Mouse (Mus musculus): ENCODE data around the gene Itgb7.
A peak's percentile ranks its signal among the peaks of the same experiment; 100 is the strongest.

The Itgb7 gene

DNA sequence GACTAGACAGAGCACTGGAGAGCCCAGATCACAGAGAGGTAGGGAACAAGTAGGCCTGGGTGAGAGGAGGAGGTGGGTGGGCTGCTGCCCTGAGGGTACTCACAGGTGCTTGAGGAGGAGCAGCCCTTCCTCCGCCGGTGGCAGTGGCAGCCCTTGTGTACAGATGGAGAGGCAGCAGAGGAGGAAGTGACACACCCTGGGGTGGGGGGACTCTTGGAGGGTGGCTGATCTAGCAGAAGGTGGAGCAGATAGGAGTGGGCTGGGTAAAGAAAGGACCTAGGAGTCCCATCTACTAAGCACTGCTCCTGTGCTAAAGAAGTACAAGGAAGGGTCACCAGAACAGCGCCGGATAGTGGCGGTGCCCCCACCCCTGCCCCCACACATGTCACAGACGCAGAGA lies at the start of gene Itgb7:
Itgb7 (minus strand) TSS at position 197 of the 400 bp plus-strand sequence.
- DNase-seq (ENCODE audit: low spot score): no peak

DNA sequence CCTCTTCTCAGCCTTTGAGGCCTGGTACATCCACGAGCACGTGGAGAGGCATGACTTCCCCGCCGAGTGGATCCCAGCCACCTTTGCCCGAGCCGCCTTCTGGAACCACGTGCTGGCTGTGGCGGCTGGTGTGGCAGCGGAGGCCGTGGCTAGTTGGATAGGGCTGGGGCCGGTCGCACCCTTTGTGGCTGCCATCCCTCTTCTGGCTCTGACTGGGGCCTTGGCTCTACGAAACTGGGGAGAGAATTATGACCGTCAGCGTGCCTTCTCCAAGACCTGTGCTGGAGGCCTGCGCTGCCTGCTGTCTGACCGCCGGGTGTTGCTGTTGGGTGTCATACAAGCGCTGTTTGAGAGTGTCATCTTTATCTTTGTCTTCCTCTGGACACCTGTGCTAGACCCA lies 48.9 kb upstream of the Itgb7 start:
- DNase-seq (ENCODE audit: low spot score): no peak

DNA sequence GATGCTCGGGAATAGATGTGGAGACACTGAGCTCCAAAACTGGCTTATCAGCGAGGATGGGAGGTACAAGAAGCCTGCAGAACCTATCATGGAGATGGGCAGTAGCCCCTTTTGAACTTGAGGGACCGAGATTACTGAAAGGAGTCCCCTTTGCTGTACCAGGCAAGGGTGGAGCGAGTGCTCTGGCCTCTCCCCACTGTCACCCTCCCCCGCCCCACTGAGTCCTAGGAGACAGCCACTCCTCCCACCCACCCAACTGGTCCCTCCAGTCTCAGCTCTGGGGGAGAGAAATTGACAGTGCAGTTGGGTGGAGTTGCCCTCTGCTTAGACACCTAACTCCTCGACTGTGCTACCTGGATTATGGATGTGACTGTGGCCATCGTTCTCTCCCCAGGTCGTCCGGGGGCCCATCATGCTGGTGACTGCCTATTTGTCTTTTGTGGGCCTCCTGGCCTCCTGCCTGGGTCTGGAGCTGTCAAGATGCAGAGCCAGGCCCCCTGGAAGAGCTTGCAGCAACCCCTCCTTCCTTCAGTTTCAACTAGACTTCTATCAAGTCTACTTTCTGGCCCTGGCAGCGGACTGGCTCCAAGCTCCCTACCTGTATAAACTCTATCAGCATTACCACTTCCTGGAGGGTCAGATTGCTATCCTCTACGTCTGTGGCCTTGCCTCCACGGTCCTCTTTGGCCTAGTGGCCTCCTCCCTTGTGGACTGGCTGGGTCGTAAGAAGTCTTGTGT lies 48.2 kb upstream of the Itgb7 start:
- DNase-seq (ENCODE audit: low spot score): no peak

DNA sequence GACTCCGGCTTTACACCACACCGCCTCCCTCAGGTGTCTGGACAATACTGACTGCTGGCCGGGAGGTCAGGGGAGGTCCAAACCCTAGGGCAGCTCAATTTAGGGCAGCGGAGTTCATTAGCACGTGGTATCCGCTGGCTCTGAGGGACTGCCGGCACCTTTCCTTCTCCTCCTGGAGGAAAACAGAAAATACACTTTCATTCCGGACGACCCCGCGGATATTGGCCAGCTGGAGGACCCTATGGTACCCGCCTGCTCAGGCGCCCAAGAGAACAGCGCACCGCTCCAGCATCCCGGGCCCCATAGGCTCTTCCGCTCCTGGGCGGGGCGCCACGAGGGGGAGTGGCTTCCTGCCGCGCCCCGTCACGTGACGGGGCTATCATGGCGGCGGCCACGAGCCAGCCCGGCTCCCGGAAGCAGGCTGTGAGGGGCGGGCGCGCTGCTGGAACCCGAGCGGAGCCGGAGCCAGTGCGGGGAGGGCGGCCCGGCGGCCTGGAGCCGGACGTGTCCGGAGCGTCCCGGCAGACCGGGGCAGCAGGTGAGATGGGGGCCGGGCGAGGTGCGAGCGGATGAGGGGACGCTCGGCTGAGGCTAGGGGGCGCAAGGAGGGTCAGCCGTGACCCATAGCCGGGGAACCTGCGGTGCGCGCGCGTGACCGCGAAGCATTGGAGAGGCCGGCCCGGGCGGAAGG lies 47.5 kb upstream of the Itgb7 start, which contains the start of gene Mfsd5:
Mfsd5 (plus strand) TSS at position 363 of the 691 bp plus-strand sequence.
- DNase-seq (ENCODE audit: low spot score): peak; percentile 97

DNA sequence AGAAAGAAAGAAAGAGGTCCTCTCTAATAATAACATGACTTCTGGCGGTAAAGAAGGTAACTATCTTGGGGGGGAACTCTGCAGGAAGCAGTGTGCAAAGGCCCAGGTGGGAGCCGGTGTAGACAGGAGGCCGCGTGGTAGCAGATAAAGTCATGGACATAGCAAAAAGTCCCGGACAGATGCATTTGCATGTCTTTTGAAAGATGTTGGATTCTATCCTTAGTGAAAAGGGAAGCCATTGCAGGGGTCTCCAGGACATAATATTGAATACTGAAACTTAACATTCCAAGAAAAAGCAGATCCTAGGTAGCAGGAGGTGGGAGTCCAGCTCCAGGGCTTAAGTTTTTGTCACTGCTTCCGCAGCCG lies 47.0 kb upstream of the Itgb7 start:
- no peak for DNase-seq (ENCODE audit: low spot score)

DNA sequence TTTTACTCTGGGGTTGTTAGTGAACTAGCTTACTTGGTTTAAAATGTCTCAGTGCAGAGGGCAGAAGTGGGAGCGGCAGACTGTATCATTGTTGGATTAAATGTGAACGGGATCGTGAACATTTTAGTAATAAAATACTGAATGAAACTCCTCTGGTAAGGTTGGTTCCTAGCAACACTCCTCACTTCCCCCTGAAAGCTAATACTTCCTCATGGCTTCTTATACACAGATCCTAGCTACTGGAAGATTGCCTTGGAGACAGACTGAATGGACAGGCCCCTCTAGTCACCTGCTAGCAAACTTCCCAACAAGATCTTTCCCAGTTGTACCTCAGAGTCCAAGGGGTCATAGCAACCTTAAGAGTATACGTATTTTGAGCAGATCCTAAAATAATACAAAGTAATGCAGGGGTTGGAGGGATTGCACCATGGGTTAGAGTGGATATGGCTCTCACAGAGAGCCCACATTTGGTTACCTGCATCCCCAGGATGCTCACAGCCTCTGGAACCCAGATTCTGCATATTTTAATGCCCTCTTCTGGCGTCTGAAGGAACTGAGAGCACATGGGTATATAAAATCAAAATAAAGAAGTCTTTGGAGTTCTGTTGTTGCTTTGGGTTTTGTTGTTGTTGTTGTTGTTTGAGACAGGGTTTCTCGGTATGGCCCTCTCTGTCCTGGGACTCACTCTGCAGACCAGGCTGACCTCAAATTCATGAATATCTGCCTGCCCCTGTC lies 42.4 kb upstream of the Itgb7 start:
- no peak for DNase-seq (ENCODE audit: low spot score)

DNA sequence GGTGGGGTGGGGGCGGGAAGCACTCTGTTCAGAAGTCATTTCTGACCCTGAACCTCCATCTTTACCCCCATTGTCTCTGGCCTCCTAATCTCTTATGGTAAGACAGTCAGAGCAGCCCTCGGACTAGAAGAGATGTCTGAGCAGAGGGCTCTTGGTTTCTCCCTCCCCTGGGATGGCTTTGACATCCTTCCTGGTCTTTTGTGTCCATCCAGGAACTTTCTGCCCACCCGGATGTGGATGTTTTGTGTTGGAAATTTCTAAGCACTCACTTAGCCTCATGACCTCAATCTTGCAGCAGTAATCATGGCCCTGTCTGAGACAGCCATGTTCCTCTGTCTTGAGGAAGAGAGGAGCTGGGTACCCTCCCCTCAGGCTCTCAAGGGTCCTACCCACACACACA lies 39.7 kb upstream of the Itgb7 start:
- DNase-seq (ENCODE audit: low spot score): no peak

DNA sequence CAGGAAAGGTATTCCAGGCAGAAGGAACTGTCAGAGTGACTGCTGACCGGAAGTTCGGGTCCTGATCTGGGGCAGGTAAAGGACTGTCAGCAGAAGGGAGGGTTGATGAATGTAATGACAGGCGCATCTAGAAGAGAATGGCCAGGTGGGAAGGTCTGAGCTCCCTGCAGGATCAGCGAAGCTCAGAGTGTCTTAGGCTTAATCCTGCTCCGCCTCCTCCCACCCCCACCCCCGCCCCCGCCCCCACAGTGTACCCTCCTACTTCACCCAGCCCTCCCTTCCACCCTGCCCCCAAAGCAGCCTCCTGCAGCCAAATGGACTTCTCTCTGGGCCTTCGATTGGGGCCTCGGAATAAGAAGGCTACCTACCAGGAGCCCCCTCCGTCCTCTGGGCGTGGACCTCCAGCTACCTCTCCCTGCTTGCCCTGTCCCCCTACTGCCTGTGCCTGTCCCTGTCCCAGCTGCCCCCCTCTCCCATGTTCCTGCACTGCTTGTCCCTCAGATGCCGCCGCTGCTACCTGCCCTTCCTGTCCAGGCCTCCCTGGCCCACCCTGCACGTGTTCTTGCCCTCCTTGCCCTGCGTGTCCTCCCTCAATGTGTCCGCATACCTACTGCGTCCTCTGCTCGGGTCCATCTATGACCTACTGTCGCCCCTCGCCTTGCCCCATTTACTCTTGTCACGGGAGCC lies 38.7 kb upstream of the Itgb7 start, which contains the start of gene Gm9918:
Gm9918 (plus strand) TSS at position 290 of the 687 bp plus-strand sequence.
- peak; percentile 42 for DNase-seq (ENCODE audit: low spot score)

DNA sequence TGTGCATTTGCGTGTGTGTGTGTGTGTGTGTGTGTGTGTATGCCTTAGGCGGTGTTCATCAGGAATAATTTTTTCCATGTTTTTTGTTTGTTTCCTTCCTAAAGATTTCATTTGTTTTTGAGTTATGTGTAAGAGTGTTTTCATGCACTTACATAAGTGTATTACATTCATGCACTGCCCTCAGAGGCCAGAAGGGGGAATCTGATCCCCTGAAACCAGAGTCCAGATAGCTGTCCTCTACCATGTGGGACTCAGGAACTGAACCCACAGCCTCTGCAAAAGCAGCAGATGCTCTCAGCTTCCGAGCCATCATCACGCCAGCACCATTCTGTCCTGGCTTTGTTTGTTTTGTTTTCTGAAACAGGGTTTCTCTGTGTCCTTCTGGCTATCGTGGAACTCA lies 33.8 kb upstream of the Itgb7 start:
- DNase-seq (ENCODE audit: low spot score): no peak

DNA sequence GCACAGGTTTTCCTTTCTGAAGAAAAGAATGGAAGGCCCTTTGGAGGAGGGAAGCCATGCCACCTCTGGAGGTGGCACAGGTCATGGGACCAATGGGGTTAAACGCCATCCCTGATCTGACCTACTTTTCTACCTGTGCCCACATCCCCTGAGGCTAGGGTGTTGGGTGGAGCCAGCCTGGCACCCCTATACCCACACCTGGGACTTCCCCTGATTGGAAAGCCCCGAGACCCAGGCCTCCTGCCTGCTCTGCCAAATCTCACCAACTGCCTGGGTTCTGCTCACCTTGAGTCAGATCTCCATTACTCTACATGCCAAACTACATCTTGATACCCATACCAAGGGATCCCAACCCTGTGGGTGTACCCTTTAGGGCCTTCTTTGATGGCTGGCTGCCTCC lies 31.3 kb upstream of the Itgb7 start:
- no peak for DNase-seq (ENCODE audit: low spot score)

DNA sequence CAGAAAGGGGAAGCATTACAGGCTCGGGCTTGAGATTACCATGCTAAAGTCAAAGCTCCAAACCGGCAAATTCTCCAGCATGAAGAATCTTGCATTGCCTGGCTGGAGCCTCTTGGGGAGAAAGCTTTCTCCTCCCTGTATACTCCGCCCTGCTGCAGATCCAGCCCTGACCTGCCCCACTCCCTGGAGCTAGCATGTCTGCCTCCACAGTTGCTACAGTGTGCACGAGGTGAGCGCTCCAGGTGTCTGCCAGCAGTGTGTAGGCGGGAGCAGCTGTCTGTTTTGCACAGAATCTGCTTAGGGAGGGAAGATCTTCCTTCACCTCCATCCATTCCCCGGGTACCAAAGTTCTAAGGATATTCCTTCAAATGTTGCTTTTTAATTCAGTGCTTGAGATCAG lies 30.8 kb upstream of the Itgb7 start:
- no peak for DNase-seq (ENCODE audit: low spot score)

DNA sequence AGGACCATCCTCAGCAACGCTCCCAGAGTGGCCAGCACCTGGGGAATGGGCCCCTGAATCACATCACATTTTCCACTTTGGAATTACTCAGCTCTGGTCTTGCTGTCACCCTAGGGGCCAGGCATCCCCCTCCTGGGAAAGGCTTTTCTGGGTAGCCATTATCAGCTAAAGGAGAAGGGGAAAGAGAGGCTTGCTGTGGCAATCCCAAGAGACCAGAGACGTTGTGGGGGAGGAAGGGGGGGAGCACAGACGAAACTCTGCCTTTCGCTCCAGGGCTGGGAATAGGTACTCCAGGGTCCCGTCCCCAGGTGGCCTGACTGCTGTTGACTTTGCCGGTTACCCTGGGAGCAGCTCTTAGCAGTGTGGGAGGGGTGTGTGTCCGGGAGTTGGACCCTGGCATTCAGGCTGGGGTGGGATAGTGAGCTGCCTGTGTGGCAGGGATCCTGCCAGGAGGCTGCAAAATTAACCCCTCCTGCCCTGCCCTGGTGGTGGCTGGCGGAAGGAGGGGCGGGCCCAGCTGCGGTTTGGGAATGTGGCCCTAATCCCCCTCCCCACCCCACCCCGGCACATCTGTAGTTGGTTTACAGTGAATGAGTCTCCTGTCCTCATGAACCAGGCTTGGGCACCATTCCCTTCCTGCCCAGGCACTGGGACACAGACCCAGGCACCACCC lies 27.0 kb upstream of the Itgb7 start:
- DNase-seq (ENCODE audit: low spot score): peak; percentile 64

DNA sequence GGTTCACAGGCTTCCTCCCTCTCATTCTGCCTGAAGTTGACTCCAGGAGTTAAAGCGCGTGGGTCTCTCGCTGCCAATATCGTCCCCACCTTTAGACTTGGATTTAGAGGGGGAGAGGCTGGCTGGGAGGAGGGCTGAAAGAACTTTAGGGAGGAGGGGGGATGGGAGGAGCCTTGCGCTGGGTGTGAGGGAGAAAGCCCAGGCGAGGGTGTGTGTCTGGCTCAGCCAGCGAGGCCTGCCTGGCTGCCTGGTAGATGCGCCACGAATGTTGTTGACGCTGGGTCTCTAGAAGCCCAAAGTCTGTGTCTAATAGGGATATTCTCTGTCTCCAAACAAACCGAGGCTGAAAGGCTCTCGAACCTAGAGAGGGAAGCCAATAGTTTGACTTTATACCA lies 26.3 kb upstream of the Itgb7 start:
- peak; percentile 84 for DNase-seq (ENCODE audit: low spot score)

DNA sequence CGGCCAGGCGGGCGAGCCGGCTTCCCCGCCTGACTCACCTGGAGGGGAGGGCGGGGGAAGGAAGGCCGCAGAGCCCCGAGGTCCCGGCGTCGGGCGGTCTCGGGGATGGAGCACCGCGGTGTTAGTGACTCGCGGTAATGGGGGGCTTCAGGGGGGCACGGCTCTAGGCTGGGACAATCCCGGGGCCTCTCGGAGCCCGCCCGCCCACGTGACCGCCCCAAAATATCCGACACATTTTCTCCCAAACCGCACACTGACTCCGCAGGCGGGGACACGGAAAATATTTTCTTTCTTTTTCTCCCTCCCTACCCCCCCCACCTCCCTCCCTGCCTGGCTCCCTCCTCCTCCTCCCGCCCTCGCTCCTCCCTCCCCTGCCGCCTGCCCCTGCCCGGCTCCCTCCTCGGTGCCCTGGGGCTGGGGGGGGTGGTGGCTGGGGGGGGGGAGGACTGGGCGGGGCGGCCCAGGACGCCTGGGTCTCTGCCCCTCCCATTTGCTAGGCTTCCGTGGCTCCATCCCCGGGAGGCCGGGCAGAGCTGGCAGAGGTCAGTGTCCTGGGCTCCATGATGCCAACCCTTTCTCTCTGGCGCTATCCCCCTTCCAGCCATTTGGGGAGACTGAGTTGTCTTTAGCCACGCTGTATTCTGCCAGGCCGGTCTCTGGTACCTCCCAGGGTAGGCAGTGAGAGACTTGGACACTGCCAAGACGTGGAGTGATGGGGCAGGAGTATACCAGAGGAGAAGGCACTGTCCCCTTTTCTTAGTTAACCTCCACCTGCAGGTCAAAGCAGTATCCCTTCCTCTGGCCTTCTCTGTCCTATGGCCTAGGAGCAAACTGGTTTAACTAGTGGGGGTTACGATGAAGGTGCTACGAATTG lies 25.7 kb upstream of the Itgb7 start, which contains the start of gene Rarg:
Rarg (minus strand) TSS at position 316 of the 874 bp plus-strand sequence.
- peak; percentile 91 for DNase-seq (ENCODE audit: low spot score)

DNA sequence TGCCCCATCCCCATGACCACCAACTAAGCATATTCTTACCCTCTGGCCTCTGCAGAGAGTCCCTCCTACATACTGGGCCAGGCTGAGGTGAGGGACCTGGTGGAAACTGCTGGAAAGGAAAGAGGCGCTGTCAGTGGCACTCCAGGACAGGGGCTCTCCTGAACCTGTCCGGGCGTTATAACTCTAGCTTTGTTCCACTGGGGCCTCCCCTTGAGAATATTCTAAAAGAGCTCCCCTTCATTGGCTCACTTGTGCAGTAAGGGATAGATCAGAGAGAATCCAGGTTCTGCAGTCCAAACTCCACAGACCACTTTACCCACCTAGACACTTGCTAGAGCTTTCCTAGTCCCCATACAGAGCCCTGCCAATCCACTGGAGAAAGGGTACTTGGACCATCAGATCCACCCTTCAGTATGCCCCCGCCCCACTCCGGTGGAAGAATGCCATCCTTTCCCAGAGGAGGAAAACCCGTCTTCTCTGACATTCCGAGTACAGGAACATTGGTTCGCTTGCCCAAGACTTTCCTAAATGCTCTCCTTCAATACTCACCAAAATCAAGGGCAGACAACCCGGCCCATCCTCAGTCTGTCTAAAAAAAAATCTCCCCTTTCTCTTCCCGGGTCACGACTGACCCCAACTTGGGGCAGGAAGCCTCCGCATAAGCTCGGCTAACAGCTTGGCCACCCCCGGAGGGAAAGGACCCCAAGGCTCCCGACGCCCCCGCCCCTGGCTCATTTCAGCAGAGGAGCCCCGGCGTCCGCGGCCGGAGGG lies 24.9 kb upstream of the Itgb7 start:
- DNase-seq (ENCODE audit: low spot score): peak; percentile 50

DNA sequence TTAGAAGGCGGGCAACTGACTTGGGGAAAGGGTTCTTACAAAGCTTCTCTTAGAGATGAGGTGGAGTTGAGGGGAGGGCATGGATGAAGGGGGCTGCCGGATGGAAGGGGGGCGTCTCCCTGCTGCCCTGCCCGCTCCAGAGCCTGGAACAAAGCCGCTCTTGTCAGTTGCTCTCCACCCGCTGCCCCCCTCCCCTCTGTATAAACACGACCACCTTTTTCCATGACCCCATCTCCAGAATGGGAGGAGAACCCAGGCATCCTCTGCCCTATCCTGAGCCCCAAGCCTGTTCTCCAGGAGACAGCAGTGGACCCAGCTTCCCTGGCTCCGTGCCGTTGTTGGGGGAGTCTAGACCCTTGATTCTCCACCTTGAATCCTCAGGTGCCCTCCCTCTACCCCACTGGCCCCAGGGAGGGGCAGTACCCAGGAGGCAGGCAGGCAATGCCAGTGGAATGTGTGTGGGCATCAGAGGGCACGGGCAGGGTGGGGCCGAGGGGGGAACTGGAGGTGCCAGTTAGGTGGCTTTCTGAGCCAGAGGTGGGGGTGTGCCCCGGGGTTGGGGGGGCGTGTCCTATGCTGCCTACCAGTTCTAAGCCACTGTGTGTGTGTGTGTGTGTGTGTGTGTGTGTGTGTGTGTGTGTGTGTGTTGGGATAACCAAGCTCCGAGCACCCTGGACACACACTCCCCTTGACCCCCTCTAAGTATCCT lies 24.0 kb upstream of the Itgb7 start:
- DNase-seq (ENCODE audit: low spot score): no peak

DNA sequence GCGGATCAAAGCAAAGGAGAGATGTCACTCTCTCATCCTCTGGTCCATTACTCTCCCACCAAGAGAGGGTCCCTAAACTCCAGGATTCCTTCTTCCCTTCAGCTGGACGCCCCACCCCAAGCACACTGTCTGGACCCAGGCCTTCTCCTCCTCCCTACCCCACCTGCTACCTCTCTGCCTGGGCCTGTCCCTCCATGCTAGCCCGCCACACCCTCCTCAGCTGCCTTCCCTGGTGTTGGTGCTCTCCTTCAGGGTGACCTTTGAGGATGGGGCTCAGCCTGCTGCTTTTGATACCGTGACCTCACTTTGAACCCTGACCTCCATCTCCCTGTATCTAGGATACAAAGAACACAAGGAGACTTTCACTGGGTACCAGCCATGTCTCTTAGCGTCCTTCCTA lies 18.8 kb upstream of the Itgb7 start:
- no peak for DNase-seq (ENCODE audit: low spot score)

DNA sequence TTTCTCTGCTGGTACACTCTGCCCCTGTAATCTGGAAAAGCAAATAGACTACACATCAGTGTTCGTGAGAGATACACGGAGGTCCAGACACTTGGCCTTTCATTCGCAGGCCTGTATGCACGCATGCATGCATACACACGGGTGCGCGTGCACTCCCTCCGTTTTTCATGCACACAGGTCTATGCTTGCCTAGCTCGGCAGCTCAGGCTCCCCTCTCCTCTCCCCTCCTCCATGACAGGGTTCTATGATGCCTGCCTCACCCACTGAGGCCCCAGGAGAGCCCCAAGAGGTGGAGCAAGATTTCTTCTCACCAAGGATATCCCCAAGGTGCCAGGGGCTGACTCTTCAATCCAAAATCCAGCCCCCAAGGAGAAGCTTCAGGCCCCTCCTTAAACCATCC lies 18.2 kb upstream of the Itgb7 start:
- DNase-seq (ENCODE audit: low spot score): no peak

DNA sequence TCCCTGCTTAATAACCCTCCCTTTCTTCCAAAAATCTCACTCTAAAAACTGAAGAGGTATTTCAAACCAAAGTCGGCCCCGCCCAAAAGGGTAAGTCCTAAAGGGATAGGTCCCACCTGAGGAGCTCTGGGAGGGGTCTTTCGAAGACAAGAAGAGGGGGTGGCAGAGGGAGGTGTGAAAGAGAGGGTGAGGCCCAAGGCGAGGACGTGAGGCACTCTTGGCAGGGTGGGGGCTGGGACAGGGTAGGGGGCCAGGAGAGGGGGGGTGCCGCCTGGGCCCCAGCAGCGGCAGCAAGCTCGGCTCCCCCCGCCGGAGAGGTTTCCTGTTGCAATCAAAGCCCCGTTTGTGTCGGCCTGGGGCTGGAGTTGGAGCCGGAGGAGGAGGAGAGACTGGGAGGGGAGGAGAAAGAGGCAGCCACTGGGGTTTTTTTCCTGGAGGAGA lies 17.5 kb upstream of the Itgb7 start:
- peak; percentile 49 for DNase-seq (ENCODE audit: low spot score)

Data from MN1 (cell line).